Mouse (Mus musculus) left cerebral cortex, postnatal 4 days (tissue): Measurements from ENCODE around the gene Tmem259. TPM values are rescaled to one million over a fixed set of nuclear protein-coding genes. Genes with fewer than 3 reads are reported as not detected.
A peak's percentile ranks its signal among the peaks of the same experiment; 100 is the strongest.
"Not testable (repeated sequence)": the region's sequence is repeated elsewhere in the genome, so short reads cannot be mapped to it uniquely, and the experiment has no call there.

Experiments
- DNase-seq: peaks from one replicate; pipeline ENCODE4 v3.0.0-alpha.2; 2022
- intact Hi-C: fragments of 180-260 bp; cut with DNase I; formaldehyde crosslinking; loops from one replicate; pipeline ENCODE4 v1.15.1; 2025
- total RNA-seq, 2 experiments: library from RNA; stranded (reverse); gene quantifications; 2 replicates each; pipeline ENCODE4 v1.2.3; 2021

Tmem259 gene
- total RNA-seq, 2 experiments from 2014 or later = 117 to 127 TPM

DNA sequence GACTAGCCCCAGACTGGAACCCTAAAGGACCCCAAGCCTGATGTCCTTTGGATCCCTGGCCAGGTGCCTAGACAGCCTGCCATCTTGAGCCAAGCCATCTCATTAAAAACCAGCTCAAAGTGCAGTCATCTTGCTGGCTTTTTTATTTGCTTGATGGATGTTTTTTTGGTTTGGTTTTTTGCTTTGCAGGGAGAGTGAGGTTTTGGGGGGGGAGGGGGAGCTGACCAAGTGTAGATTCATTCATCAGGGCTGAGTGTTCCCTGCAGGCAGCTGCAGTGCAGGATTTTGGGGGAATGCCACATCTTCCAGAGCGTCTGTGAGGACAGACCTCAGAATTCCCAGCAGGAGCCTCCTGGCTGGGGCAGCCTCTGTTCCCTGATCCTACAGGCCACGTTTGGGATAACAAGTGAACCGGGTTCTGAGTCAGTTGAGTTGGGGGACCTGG, 15.0 kb downstream of the Tmem259 start:
- intact Hi-C loops = no loop called here
- DNase-seq = peak; percentile 67

DNA sequence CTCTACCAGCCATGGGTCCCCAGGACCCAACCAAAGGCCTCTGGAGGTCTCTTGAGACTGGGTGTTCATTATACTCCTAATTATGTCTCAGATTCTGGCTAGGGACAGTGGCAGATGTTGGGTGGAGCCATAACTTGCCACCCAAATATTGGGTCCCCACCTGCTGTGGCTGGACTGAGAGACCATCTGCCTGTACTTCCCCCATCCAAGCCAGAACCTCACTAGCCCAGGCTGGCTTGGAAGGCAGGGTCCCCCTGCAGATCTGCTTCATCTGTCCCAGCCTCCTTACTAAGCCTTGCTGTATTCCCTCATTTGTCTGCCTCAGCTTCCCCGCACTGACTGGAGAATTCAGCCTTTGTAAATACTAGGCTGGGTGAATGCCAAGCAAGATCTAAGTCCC, 15.9 kb downstream of the Tmem259 start:
- peak; percentile 58 for DNase-seq
- intact Hi-C loops = no loop called here

DNA sequence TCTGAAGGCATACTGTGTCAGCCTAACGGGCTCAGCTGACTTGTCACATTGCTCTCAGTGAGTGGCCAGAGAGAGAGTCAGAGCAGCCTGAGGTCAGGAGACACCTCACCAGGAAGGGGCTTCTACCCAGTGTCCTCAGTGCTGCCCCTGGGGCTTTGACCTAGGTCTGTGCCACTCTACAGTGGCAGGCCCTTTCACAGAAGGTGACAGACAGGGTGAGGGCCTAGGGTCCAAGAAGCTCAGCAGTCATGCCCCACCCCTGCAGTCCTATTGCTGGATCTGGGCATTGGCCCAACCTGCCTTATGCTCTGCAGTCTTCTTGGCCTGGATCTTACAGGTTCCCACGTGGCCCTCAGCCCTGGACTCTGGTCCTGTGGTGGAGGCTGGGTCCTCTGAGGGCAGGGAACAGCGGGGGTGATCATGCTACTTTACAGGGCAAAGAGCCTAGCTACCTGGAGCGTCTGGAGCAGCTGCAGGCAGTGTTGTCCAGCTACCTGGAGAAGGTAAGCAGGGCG, 17.2 kb downstream of the Tmem259 start:
- intact Hi-C loops = no loop called here

DNA sequence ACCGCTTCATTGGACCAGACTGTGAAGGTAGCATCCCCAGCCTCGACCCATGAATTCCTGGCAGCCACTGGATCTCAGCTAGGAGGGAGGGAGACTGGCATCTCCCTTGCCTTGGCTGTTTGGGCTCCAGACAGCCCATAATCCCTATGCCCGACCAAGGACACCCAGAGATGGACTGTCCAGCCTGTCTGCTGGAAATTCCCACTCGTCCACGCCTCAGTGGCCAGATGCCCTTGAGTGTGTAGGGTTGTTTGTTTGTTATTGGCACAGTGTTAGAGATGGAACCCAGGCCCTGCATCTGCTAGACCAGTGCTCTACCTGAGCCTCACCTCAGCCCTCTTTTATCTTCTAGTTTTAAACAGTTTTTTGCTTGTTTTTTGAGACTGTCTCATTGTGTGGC, 18.8 kb downstream of the Tmem259 start:
- intact Hi-C loops = no loop called here
- DNase-seq = no peak

More for the DNA sequence above, 17.2 kb downstream of the Tmem259 start:
- DNase-seq = peak; percentile 67

DNA sequence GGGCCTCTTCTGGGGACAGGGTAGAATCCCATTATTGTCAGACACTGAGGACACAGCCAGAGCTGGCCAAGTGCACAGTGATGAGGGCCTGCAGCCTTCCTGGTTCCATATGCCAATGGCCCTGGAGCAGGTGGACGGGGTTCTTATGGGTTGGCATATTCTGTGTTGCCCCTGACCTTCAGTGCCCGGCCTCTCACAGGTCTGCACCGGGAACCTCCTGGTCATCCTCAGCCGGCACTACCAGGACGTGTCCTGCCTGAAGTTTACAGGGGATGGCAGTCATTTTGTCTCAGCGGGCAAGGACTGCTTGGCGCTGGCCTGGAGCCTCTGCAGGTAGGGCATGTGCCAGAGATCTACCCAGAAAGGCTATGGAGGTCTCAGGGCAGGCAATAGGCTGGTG, 19.4 kb downstream of the Tmem259 start:
- intact Hi-C loops = no loop called here

DNA sequence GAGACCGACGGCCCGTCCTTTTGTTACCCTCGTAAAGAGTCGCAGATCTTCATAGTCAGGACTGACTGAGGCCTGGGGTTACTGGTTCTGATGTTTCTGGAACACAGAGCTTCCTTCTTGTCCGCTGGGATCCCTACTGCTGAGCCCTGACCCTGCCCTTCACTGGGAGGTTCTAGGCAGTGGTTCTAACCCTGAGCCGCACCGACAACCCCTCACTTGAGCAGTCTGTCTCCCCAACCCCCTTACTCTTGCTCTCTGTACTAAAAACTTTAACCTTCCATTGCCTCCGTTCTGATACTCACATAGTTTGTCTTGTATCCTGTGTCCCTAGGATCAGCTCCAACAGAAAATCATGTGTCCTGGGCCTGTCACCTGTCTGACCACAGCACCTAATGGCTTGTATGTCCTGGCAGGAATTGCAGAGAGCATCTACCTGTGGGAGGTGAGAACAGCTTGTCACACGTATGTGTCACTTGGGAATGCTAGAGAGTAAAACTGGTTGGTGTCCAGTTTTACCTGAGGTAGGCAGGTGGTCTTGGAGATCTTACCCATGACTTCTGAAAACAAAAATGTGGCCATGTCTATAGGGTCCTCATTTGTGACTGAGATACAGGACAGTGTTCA, 23.3 kb downstream of the Tmem259 start:
- no peak for DNase-seq
- intact Hi-C loops = no loop called here

More for the DNA sequence above, 19.4 kb downstream of the Tmem259 start:
- DNase-seq = no peak

DNA sequence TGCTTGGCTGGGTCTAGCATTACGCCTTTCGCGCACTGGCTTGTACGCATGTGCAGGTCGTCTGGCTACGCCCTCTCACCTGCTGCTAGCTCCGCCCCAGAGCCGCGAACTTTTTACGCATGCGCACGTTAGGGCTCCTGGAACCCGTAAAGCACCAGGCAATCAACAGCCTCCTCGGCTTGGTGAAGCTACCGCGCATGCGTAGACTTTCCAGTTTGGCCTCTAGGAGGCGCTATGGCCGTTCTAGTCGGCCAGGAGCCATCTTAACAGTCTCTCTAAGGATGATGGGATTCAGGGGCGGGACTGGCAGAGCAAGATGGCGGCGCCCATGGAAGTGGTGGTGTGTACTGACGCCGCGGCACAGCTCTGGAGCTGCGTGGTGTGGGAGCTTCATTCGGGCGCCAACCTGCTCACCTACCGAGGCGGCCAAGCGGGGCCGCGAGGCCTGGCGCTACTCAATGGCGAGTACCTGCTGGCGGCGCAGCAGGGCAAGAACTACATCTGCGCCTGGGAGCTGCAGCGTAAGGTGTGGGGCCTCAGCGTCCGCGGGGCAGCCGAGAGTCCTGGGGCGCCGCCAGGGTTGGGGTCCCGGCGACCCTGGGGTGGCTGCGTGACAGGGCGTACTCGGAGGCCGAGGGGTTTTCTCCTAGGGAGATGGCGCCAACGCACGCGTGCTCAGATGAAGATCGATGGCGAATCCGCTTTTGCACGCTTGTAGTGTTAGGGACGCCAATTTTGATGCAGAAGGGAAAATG, 24.1 kb downstream of the Tmem259 start, which contains the start of gene Wdr18:
Gene Wdr18 (plus strand): TSS at position 306 of the 755 bp plus-strand sequence.
- DNase-seq = peak; percentile 98
- intact Hi-C loops = no loop called here

DNA sequence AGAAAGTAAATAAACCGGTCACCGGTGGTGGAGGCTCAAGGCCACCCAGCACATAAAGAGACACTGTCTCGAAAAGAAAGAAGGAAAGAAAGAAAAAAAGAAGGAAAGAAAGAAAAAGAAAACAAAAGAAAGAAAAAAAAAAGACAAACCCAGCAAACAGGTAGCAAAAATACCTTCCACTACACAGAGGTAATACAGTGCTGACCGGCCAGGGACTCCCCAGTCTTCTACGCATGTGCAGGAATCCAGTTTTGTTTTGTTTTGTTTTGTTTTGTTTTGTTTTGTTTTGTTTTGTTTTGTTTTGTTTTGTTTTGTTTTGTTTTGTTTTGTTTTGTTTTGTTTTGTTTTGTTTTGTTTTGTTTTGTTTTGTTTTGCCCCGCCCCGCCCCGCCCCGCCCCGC, 24.7 kb downstream of the Tmem259 start:
- intact Hi-C loops, DNase-seq: not testable (repeated sequence)

DNA sequence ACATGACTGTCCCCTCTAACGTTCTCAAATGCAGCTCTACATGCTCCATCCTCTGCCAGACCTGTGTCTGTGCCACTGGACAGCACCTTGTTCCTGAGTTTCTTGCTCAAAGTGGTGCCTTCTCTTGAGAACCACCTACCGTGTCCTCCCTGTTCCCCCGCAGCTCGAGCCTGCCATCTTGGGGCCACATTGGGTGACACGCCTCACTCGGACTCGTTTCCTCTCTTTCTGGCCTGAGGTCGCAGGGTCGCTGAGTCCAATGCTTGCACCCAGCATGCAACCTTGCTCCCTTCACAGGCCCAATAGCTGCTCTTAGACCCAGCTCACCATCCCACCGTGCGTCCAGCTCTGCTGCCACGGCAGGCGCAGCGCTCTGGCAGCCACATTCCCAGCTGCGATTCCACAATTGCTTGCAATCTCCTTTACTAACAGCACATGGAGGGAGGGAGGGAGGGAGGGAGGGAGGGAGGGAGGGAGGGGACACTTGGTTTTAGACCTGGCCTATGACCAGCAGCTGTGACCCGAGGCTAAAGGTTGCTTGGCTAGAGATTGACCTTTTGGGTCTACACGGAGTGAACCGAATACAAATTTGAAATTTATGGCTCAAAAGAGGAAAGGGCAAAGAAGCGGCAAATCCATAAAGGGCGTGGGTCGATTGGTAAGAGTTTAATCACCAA, 25.9 kb downstream of the Tmem259 start:
- intact Hi-C loops = no loop called here
- peak; percentile 83 for DNase-seq

DNA sequence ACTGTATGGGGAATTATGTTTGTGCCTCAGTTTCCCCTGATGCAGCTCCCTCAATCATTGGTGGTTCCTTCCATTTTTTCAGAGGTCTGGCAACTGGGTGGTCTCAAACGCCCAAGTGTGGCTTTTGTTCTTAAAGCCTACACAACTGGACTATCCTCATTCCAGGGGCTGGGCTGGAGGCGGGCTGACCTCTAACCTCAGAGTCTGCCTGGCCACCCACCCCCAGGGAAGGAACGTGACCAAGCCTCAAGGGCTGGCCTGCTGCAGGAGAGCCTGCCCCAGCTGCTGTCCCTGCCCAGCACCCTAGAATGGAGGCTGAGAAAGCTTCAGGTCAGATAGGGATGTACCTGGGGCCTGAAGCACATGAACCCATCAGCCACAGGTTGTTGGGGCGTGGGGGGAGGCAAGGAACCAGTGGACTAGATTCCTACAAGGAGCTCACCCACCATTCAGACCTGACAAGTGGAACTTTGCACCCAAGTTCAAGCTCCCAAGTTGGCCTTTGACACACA, 27.4 kb downstream of the Tmem259 start:
- intact Hi-C loops = no loop called here
- no peak for DNase-seq

DNA sequence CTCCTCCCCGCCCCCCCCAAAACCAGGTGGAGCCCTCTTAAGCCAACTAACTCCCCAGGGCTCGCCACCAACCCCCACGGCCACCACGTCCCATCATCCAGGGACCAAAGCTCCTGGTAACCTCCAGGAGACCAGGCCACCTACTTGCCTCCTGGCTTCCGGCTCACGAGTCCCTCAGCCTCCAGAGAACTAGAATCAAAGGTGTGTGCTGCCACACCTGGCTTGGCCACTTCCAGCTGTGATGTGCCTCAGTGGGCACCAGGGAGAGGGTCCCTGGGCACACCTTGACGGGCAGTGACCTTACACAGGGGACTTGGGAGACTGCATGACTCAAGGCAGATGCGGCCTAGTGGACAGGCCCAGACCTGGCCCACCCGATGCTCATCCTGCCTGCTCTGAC, 28.4 kb downstream of the Tmem259 start:
- no peak for DNase-seq
- intact Hi-C loops = no loop called here

DNA sequence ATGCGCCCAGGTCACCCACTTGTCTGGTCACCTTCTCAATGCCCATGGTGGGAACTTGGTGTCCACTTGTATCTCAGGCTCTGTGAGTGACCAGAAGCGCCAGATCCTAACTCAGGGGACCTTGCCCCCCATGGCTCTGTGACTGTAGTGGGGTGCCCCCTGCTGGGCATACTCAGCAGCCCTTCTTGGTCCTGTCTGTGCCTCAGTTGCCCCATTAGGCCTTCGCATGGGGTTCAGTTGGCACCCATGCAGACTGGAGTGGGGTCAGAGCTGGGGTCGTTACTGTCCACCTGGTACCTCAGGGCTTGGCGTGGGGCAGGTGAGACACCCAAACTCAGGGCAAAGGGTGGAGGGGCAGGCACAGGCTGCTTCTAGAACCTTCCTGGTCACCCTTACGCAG, 30.2 kb downstream of the Tmem259 start:
- intact Hi-C loops = no loop called here
- no peak for DNase-seq

DNA sequence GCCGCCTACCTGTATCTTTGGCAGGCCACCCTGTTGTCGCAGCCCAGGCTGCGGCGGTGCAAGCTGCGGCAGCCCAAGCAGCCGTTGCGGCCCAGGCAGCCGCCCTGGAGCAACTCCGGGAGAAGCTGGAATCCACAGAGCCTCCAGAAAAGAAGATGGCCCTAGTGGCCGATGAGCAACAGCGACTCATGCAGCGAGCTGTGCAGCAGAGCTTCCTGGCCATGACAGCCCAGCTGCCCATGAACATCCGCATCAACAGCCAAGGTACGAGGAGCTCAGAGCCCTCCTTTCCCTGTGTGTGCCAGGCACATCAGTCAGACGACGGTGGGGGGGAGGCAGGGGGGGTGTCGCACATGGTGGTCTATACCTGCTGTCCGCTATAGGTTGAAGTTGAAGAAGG, 33.5 kb downstream of the Tmem259 start:
- intact Hi-C loops = no loop called here

DNA sequence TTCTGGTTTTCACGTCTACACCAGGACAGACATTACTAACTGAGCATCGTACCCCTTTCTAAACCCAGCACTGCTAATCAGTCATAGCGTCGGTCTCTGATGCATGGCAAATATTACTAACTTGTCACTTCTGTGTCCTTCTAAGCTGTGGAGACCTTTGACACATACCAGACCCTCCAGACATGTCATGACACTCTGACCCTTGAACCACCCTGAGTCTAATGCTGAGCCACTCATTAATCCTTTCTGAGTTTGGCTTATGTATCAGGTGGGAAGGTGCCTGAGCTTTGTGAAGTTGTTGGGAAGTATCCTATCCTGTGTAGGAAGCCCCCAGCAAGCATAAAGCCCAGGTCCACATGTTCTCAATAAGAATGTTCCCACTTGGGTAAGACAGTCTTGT, 34.3 kb downstream of the Tmem259 start:
- DNase-seq = no peak
- intact Hi-C loops = no loop called here

More for the DNA sequence above, 33.5 kb downstream of the Tmem259 start:
- no peak for DNase-seq

DNA sequence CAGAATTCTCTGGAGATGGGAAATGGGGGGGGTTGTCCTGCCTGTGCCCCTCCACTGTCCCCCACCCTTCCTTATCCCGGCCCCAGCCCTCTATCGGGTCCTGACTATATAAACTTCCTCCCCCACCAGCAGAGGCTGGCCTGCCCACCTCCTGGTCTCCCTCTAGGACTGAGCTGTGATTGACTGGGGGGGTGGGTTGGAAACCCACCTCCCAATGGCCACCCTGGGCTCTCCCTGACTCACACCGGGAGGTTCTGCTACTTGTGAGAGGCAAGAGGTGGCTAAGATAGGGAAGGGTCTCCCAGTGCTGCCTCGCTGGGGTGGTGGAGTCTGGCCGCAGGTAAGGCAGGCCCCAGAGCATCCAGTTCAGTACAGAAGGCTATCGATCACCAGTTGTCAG, 36.6 kb downstream of the Tmem259 start:
- intact Hi-C loops = no loop called here
- no peak for DNase-seq

DNA sequence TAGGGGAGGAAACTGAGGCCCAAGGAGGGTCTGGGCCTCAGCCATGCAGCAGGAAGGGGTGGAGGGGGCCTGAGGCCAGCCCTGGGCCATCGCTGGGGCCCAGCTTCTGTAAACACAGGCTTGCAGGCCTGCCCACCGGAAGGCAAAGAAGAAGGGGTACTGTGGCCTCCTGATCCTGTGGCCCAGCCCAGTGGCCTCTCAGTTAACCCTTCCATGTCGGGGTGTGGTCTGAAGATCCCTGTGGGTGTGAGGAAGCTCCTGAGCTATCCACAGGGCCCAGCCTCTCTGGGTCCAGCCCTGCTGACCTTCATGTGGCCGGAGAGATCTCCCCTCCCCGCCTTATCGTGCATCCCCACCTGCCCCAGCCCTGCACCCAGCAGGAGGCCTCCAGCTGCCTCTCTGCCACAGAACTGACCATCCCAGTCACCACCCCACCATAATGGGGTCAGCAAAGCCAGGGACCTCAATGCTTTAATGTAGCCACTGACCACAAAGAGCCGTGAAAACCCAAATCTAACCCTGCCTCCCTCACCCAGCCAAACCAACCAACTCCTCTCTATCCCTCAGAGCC, 37.3 kb downstream of the Tmem259 start:
- DNase-seq = no peak
- intact Hi-C loops = no loop called here

DNA sequence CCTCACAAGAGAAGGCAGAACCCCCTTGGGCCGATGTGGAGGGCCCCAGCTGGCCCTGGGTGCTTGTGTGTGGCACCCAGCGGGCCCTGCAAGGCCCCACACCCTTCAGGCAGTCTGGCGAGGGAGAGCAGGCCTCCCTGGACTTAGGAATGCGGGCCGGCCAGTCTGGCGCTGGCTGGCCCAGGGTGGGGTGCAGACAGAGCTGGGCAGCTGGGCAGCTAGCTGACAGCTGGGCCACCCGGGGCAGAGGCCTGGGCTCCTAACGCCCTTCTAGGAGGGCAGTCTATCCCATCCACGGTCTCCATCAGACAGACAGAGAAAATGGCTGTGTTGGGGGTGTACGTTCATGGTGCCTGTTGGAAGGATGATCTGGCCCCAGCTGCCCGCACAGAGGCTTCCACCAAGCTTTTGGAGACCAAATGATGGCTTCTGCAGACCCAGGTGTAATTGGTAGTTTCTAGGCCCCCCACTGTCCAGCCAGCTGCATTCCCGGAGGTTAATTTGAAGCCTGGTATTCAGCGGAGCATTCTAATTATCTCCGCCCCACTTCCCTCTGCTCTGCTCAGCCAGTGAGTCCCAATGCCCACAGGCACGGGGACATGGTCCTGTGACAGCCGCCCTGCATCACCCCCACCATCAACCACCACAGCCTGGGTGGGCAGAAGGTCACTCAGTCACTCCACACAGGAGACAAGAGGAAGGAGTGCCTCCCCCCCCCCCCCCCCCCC, 38.5 kb downstream of the Tmem259 start:
- peak; percentile 42 for DNase-seq
- intact Hi-C loops = no loop called here

DNA sequence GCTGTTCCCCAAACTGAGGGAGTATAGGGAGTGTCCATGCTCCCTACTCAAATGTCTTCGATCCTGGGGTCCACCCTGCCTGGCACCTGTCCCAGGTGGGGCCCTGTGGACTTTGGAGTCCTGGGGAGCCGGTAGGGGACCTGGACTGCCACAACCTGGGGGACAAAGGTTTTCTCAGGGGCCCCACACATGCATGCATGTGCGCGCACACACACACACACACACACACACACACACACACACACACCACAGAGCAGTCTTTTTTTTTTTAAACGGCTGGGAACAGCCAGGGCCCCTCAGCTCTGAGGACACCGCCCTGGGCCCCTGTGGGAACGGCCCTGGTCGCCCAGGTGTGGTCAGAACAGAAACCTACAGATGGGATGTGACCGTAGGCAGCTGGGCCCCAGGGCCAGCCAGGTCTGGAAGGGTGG, 40.6 kb downstream of the Tmem259 start:
- no peak for DNase-seq
- intact Hi-C loops = no loop called here

DNA sequence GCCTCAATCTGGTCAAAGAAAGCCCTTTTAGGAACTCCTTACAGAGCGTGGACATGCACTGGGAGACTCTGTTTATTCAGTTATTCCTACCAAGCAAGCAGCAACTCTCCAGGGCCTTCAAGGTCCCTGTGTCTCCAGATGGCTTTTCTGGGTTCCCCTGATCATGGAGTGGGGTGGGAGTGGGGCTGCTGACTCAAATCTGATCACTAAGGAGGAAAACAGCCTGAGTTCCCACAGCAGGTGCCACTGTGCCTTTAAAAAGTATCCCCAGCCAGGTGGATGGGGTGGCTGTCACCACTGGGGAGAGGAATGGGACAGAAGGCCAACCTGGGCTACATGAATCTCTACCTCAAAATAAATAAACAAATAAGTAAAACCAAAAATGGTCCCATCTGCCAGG, 41.1 kb downstream of the Tmem259 start:
- intact Hi-C loops = no loop called here
- DNase-seq = no peak

DNA sequence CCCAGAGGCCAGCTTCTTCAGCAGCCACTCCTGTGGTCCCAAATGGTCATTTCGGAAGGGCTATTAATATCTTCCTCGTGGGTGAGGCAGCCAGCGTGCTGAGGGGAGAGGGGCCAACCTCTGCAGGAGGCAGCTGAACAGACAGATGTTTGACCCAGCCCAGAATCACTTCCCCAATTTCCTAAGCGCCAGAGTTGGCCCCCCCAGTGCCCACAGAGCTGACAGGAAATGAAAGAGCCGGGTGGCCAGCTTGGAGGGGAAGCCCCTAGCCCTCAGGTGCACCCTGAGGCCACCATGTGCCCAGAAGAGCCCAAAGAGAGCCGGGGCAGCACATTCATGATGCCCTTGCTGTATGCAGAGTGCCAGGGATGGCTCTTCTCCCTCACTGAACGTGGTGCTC, 43.4 kb downstream of the Tmem259 start:
- no peak for DNase-seq
- intact Hi-C loops = no loop called here
